Comparison of ENCODE assay signal across 18 mouse cellular contexts in the genomic region with DNA sequence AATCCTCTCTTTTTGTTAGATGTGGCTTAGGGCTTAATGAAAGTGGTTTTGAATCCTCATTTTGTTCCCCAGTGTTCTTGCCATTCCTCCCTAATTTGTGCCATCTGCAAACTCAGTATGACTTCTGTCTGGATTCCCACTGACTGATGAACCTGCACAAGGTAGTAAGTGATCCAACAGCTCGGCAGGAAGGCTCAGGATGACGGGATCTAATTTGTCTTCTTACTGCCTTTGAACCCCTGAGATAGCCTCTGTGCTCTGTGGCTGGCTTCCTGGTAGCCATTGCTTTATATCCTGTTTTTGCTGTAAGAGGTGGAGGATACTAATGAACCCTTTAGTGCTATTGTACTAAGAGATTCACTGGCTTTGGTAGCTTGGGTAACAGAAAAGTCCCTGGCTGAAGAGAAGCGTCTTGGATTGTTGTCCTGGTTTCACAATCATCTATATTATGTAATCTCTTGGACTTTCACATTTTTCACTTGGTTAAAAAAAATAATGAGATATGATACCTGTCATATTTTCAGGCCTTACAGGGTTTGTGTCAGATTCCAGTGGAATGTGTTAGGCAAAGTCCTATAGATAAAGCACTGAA.
DNase-seq lines count a peak whose midpoint lies in the region; TF ChIP-seq lines count a peak whose summit lies in the region.
"Had no signal": no experiment of that assay in that cellular context is flagged by ENCODE, and none has a peak within 500 bp of the region (broad histone marks: within the 10 kb centered on the region; RNA-seq: fewer than 3 reads in every experiment).

No protein-coding gene starts in this region.

- no peak for TF ChIP-seq CTCF in gastrocnemius, adult 2 months (IDR thresholded peaks at IDR 0.05)

- no peak for DNase-seq in gastrocnemius, adult 2 months
- no peak for DNase-seq in gastrocnemius, postnatal 4 days (ENCODE audit: low spot score in 2 of 2)
- peak; percentile 57 for DNase-seq in adipocyte (ENCODE audit: low spot score)
- DNase-seq in cerebellum, adult 11-12 months, result peak; percentile 64
- peak; percentile 52 to 81 for DNase-seq in cerebellum, postnatal 14 days
- DNase-seq in T-cell, adult 2 months (ENCODE audit: low spot score), result no peak
- DNase-seq in left cerebral cortex, postnatal 14 days (ENCODE audit: low spot score in 2 of 2), result no peak
- DNase-seq in thymus, postnatal 25 days, result no peak
- DNase-seq: gastrocnemius, postnatal 36 days; heart, postnatal 36 days; kidney, adult 11 months; lung, postnatal 14 days had no signal

- no peak overlapping the region for H3K4me3 ChIP-seq in gastrocnemius, adult 2 months
- H3K4me3 ChIP-seq: embryonic facial prominence, embryonic 10.5 days; forebrain, embryonic 13.5 days; heart, embryonic 13.5 days; limb, embryonic 13.5 days; midbrain, embryonic 10.5 days had no signal

- H3K27ac ChIP-seq in gastrocnemius, adult 2 months, result 0 out of 2 replicates have a peak overlapping the region, but pooled peaks have one; percentile 16
- H3K27ac ChIP-seq: embryonic facial prominence, embryonic 10.5 days; forebrain, embryonic 13.5 days; heart, embryonic 13.5 days; kidney, postnatal 0 days; limb, embryonic 13.5 days; midbrain, embryonic 10.5 days had no signal

- intact Hi-C loops in gastrocnemius, adult 2 months (cut with DNase I), result no loop called here
- intact Hi-C loops in left cerebral cortex, postnatal 14 days (cut with DNase I), result no loop called here

Comparison
In these comparisons a context has a peak if more than half of its experiments do, and no peak if none do; other contexts are left out.
1. DNase-seq: peak in adipocyte (single experiment), cerebellum, adult 11-12 months (single experiment) and cerebellum, postnatal 14 days (2 of 2); none in gastrocnemius, adult 2 months (single experiment), gastrocnemius, postnatal 4 days (0 of 2), T-cell, adult 2 months (single experiment), left cerebral cortex, postnatal 14 days (0 of 2) and thymus, postnatal 25 days (single experiment).